Mouse (Mus musculus) heart, postnatal 36 days (tissue): ENCODE data around the gene Yap1. TPM values are rescaled to one million over a fixed set of nuclear protein-coding genes. Genes with fewer than 3 reads are reported as not detected.

Experiments
- total RNA-seq, 2 experiments: library from RNA; stranded (reverse); gene quantifications; 2 replicates each; pipeline ENCODE4 v1.2.3; 2021

The Yap1 gene
- total RNA-seq, 2 experiments from 2014 or later, result 63.1 to 64.9 TPM

Other genes starting within 250 kb of the Yap1 start
- gene Tmem123, start 240.6 kb downstream of the Yap1 start, total RNA-seq, result 10 to 100 TPM; 37.2 to 40.4 TPM
- 10 to 100 TPM; 24.8 to 29.1 TPM for gene Birc2, start 167.5 kb downstream of the Yap1 start, total RNA-seq
- gene Birc3, start 131.4 kb downstream of the Yap1 start, total RNA-seq, result 1 to 10 TPM; 6.8 to 9.4 TPM
- gene Cfap300, start 38.2 kb upstream of the Yap1 start, total RNA-seq, result 1 to 10 TPM in 1 of 2 experiments, under 1 TPM in 1; 0.80 to 1.3 TPM
- 1 to 10 TPM; 3.3 to 4.1 TPM for gene Cep126, start 129.7 kb upstream of the Yap1 start, total RNA-seq